Mouse (Mus musculus) midbrain, embryonic 14.5 days (tissue): ENCODE results near the gene Rnf123. TPM values are rescaled to one million over a fixed set of nuclear protein-coding genes. Genes with fewer than 3 reads are reported as not detected.

Experiments used
- ATAC-seq: fragments of 200-750 bp; cut with Nextera tagmentation; 2 replicates; pipeline ENCODE4 v1.8.0; 2017; ENCODE audit warnings: moderate number of reproducible peaks, moderate library complexity; ENCODE audit not compliant: low FRiP score, low TSS enrichment
- DNase-seq: peaks from one replicate; pipeline ENCODE4 v3.0.0-alpha.2; 2015
- H3K27ac ChIP-seq: fragments of 300-500 bp; sonication (generic); replicated peaks from 2 replicates; pipeline ENCODE4 v1.5.1; 2014; ENCODE audit warnings: mild to moderate bottlenecking, low read depth, low read length, moderate library complexity
- H3K27me3 ChIP-seq: fragments of 300-500 bp; sonication (generic); 2 replicates; pipeline ENCODE4 v1.6.1; 2014; ENCODE audit warnings: low read length, control low read depth, mixed read lengths; ENCODE audit not compliant: control insufficient read depth, insufficient read depth
- H3K36me3 ChIP-seq: fragments of 300-500 bp; sonication (generic); 2 replicates; pipeline ENCODE4 v1.6.1; 2014; ENCODE audit warnings: low read length, control low read depth; ENCODE audit not compliant: control insufficient read depth, insufficient read depth
- H3K4me1 ChIP-seq: fragments of 300-500 bp; sonication (generic); 2 replicates; pipeline ENCODE4 v1.6.1; 2014; ENCODE audit warnings: mild to moderate bottlenecking, antibody characterized with exemption, low read length, control low read depth; ENCODE audit not compliant: control insufficient read depth, insufficient read depth
- H3K4me2 ChIP-seq: fragments of 300-500 bp; sonication (generic); 2 replicates; pipeline ENCODE4 v1.6.1; 2014; ENCODE audit warnings: mild to moderate bottlenecking, low read length, moderate library complexity
- H3K4me3 ChIP-seq: fragments of 300-500 bp; sonication (generic); replicated peaks from 2 replicates; pipeline ENCODE4 v1.5.1; 2014; ENCODE audit warnings: low read depth, low read length
- H3K9ac ChIP-seq: fragments of 300-500 bp; sonication (generic); replicated peaks from 2 replicates; pipeline ENCODE4 v1.6.1; 2014; ENCODE audit warnings: mild to moderate bottlenecking, low read length, moderate library complexity
- H3K9me3 ChIP-seq: fragments of 300-500 bp; sonication (generic); 2 replicates; pipeline ENCODE4 v1.6.1; 2016; ENCODE audit warnings: low read length, control low read depth, mixed read lengths; ENCODE audit not compliant: control insufficient read depth
- WGBS: fragments of 180-500 bp; shearing (Covaris S2); extraction: QIAGEN DNeasy Blood & Tissue Kit; methylation state at CpG from one replicate; pipeline ENCODE4 v1.1.7; 2014; 5-methylcytosine and 5-hydroxymethylcytosine counted together
- polyA plus RNA-seq: library from polyadenylated mRNA; unstranded; fragments of >200 nt; fragmentation: Nextera tagmentation; extraction: Ambion mirVana; gene quantifications from 2 replicates; pipeline ENCODE4 v1.2.1, GENCODE M21; 2014

Rnf123 gene
- polyA plus RNA-seq, 1 experiment from 2014 or later, result 54.8 TPM

DNA sequence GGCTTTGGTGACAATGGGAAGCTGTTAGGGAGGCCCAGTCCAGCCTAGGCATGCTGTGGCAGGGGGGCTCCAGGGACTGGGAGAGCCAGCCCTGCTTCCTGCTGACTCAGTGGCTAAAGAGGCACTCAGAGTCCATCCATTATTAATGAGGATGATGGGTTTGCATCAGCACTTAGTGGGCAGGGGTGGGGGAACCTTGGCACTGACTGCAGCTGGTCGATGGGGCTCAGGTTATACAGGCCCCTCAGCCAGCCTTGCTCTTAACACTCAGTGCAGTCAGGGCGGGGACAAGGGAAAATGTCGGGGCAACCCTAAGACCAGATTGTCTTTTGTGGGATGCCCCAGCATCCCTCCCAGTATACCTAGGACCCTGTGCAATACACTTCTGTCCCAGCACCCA, 21.0 kb downstream of the Rnf123 start:
- peaks cover 70% of the 10 kb centered on the region for H3K36me3 ChIP-seq
- no peak overlapping the region for H3K9ac ChIP-seq
- no peaks in the 10 kb centered on the region for H3K27me3 ChIP-seq
- WGBS, result 77% methylated on average over 3 of the region's 3 CpGs
- no peak overlapping the region for H3K4me2 ChIP-seq
- no peak overlapping the region for H3K27ac ChIP-seq
- no peaks in the 10 kb centered on the region for H3K4me1 ChIP-seq
- no peak overlapping the region for H3K4me3 ChIP-seq
- H3K9me3 ChIP-seq, result no peaks in the 10 kb centered on the region
- no peak for ATAC-seq
- DNase-seq, result no peak

DNA sequence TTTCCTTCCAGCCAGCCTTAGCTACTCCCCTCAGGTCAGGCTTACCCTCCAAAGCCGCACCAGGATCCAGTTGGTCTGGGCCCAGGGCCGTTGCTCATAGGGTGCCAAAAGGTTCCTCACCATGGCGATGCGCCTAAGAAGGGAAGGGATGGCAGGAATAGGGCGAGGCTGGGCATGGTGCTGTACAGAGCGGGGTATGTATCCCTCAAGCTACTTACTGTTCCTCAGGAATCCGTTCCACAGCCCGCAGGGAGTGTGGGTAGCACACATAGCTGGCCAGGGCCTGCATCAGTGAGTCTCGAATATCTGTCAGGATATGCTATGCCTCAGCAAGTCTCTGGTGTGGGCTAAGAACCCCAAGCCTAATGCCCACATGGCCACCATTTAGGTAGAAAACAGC, 24.9 kb downstream of the Rnf123 start:
- Histone ChIP-seq H3K4me3 (no peak overlapping the region), H3K9me3 (no peaks in the 10 kb centered on the region), H3K27ac (no peak overlapping the region), H3K27me3 (no peaks in the 10 kb centered on the region), H3K4me1 (no peaks in the 10 kb centered on the region), H3K4me2 (no peak overlapping the region), H3K36me3 (peaks cover 91% of the 10 kb centered on the region), H3K9ac (no peak overlapping the region)
- ATAC-seq (no peak), DNase-seq (no peak)
- WGBS, result 98% methylated on average over 9 of the region's 9 CpGs

DNA sequence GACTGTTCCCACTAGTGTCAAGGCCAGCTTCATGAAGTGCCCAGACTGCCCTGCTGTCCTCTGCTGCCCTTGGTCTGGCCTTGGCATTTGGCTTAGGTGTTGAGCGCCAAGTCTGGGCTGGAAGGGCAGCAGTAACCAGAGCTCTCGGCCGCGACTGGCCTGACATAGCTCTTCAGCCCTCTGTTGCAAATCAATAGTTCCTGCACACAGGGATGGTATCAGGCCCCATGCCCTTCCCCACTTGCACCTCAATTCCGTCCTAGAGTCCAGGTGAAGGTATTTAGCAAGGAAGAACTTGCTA, 25.9 kb downstream of the Rnf123 start:
- DNase-seq, result no peak
- WGBS, result 91% methylated on average over 5 of the region's 5 CpGs
- H3K36me3 ChIP-seq, result peaks cover 81% of the 10 kb centered on the region

DNA sequence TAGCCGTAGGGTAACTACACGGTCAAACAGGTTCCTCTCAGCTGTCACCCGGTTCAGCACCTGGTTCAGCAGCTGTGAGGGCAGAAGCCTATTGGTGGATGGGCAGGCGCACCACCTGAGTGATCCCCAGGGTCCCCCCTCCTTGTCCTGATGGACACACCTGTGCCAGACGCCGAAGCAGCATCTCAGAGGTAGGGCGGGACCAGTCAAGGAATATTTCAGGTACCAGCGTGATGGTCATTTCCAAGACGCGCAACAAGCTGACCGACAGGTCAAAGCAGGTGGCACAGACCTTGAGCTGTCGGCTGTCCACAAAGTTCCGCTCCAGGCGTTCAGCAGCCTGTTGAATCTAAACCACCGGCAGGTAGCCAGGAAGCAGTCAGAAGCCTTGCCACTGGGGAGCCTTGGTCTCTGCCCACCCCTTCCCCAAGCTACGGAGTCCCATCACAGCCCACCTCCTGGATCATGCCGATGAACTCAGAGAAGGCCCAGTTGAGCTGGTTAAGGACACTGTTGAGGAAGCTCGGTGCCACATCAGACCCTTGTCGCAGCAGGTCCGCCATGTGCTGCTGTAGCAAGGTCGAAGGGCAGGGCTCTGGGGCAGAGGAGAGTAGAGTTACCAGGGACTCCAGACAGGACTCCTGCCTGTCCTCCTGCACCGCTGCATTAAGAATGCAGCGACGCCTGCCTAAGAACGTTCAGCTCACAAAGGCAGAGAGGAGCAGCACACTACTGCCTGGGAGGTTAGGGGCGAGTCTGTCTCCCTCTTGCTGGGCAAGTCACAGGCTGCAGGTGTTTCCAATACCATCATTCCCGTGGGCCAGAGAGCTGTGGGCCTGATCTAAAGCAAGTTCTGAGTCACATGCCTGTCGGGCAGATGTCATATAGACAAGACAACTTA, 26.5 kb downstream of the Rnf123 start:
- H3K36me3 ChIP-seq, result peaks cover 81% of the 10 kb centered on the region
- H3K27me3 ChIP-seq, result no peaks in the 10 kb centered on the region
- H3K4me2 ChIP-seq, result no peak overlapping the region
- H3K4me1 ChIP-seq, result no peaks in the 10 kb centered on the region
- no peak overlapping the region for H3K9ac ChIP-seq
- ATAC-seq (no peak), DNase-seq (no peak)
- H3K27ac ChIP-seq, result no peak overlapping the region
- 80% methylated on average over 28 of the region's 28 CpGs for WGBS
- no peaks in the 10 kb centered on the region for H3K9me3 ChIP-seq
- H3K4me3 ChIP-seq, result no peak overlapping the region

More for the DNA sequence above, 25.9 kb downstream of the Rnf123 start:
- no peaks in the 10 kb centered on the region for H3K9me3 ChIP-seq
- no peak for ATAC-seq
- H3K4me3 ChIP-seq, result no peak overlapping the region
- H3K4me2 ChIP-seq, result no peak overlapping the region
- no peaks in the 10 kb centered on the region for H3K4me1 ChIP-seq
- H3K9ac ChIP-seq, result no peak overlapping the region
- no peak overlapping the region for H3K27ac ChIP-seq
- H3K27me3 ChIP-seq, result no peaks in the 10 kb centered on the region

DNA sequence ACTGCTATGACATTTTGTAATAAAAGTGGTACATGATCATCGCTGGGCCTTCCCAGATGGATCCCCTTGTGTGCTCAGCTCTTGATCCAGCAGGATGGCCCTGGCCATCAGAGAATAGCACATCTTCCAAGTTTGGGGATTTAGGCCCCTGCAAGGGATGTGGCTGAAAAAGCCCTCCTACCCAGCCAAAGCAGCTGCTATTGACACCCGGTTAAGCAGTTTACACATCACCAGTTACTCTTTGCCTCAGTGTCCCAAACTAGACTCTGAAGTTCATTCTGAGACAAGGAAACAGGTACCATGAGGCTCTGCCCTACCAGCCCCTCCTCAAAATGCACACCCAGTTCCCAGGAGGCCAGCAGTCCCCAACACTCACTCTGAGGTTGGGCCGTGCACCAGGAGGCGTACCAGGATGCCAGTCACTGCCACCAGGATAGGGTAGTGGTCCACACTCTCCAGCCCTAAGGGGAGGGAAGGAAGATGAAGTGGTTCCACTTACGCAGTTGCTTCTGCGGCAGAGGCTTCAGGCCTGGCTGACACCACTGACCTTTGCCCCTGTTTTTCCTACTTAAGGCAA, 27.4 kb downstream of the Rnf123 start:
- Histone ChIP-seq H3K36me3 (peaks cover 82% of the 10 kb centered on the region), H3K27me3 (no peaks in the 10 kb centered on the region), H3K9me3 (no peaks in the 10 kb centered on the region), H3K27ac (no peak overlapping the region), H3K4me1 (no peaks in the 10 kb centered on the region), H3K9ac (no peak overlapping the region), H3K4me3 (no peak overlapping the region), H3K4me2 (no peak overlapping the region)
- 93% methylated on average over 6 of the region's 6 CpGs for WGBS
- ATAC-seq, result no peak
- DNase-seq, result no peak

DNA sequence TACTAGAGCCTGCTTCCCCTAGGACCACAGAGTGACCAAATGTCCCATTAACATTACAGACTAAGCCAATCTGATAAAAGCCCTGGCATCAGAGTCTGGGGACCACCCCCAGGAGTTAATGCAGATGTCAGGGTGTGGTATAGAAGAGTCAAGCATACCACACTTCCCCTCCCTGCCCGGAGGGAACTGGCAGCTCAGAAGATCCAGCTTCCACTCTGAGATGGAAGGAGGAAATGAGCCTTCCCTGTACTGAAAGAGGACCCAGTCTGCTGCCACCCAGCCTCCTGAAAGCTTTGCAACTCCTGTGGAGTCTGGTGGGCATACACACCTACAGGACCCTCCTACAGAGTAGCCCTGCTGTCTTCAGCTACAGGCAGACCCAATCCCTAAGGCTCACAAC, 28.1 kb downstream of the Rnf123 start:
- WGBS, result 95% methylated on average over 1 of the region's 1 CpGs
- H3K27me3 ChIP-seq, result no peaks in the 10 kb centered on the region
- H3K27ac ChIP-seq, result no peak overlapping the region
- H3K4me2 ChIP-seq, result no peak overlapping the region
- H3K9ac ChIP-seq, result no peak overlapping the region
- no peaks in the 10 kb centered on the region for H3K4me1 ChIP-seq
- H3K9me3 ChIP-seq, result no peaks in the 10 kb centered on the region
- DNase-seq (no peak), ATAC-seq (no peak)
- no peak overlapping the region for H3K4me3 ChIP-seq
- H3K36me3 ChIP-seq, result peaks cover 87% of the 10 kb centered on the region

DNA sequence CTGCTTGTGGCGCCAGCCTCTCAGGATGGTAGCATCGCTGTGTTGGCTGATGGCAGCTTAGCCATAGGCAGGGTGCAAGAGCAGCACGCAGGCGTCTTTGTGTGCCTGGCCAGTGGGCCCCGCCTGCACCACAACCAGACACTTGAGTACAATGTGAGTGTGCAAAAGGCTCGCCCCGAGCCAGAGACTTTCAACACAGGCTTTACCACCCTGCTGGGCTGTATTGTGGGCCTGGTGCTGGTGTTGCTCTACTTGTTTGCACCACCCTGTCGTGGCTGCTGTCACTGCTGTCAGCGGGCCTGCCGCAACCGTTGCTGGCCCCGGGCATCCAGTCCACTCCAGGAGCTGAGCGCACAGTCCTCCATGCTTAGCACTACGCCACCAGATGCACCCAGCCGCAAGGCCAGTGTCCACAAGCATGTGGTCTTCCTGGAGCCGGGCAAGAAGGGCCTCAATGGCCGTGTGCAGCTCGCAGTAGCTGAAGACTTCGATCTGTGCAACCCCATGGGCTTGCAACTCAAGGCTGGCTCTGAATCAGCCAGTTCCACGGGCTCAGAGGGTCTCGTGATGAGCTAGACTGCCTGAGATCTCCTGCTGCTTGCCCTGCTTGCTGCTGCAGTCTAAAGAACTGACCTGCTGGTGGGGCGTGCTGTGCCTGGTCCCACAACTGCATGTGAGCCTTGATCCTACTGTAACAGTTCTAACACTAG, 28.7 kb downstream of the Rnf123 start:
- H3K4me2 ChIP-seq, result no peak overlapping the region
- no peak overlapping the region for H3K4me3 ChIP-seq
- H3K27ac ChIP-seq, result no peak overlapping the region
- no peaks in the 10 kb centered on the region for H3K27me3 ChIP-seq
- H3K9me3 ChIP-seq, result no peaks in the 10 kb centered on the region
- DNase-seq (no peak), ATAC-seq (no peak)
- H3K36me3 ChIP-seq, result peaks cover 81% of the 10 kb centered on the region
- WGBS, result 91% methylated on average over 22 of the region's 22 CpGs
- no peaks in the 10 kb centered on the region for H3K4me1 ChIP-seq
- H3K9ac ChIP-seq, result no peak overlapping the region

DNA sequence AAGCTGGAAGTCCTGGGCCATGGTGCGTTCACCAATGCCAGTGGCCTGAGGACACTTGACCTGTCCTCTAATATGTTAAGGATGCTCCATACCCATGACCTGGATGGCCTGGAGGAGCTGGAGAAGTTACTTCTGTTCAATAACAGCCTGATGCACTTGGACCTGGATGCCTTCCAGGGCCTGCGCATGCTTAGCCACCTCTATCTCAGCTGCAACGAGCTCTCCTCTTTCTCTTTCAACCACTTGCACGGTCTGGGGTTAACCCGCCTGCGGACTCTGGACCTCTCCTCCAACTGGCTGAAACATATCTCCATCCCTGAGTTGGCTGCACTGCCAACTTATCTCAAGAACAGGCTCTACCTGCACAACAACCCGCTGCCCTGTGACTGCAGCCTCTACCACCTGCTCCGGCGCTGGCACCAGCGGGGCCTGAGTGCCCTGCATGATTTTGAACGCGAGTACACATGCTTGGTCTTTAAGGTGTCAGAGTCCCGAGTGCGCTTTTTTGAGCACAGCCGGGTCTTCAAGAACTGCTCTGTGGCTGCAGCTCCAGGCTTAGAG, 29.4 kb downstream of the Rnf123 start:
- no peaks in the 10 kb centered on the region for H3K9me3 ChIP-seq
- no peak overlapping the region for H3K9ac ChIP-seq
- peaks cover 74% of the 10 kb centered on the region for H3K36me3 ChIP-seq
- H3K27me3 ChIP-seq, result no peaks in the 10 kb centered on the region
- DNase-seq (no peak), ATAC-seq (no peak)
- no peak overlapping the region for H3K4me3 ChIP-seq
- H3K27ac ChIP-seq, result no peak overlapping the region
- no peaks in the 10 kb centered on the region for H3K4me1 ChIP-seq
- H3K4me2 ChIP-seq, result no peak overlapping the region
- WGBS, result 94% methylated on average over 15 of the region's 15 CpGs
